Mouse (Mus musculus): ENCODE measurements around the gene Gtpbp2.

Gene Gtpbp2

DNA sequence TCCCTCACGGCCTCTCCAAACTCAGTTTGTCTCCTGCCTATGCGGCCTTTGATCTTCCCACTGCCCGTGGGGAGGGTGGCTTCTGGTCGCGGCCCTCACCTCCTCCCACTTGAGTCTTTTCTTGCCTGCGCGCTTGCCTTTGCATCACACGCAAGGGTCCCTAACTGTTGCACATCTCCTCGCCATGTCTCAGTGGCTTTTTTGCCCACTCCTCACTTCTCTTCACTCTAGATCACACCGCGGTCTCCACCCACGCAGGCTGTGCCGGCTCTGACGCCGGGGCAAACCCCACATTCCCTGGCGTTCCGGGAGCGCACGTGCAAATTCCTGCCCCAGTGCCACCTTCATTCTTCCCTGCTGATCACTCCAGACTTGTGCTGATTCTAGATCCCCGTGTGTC is 42.2 kb downstream of the Gtpbp2 start:
- no peak for DNase-seq (ENCODE audit: low read depth)

DNA sequence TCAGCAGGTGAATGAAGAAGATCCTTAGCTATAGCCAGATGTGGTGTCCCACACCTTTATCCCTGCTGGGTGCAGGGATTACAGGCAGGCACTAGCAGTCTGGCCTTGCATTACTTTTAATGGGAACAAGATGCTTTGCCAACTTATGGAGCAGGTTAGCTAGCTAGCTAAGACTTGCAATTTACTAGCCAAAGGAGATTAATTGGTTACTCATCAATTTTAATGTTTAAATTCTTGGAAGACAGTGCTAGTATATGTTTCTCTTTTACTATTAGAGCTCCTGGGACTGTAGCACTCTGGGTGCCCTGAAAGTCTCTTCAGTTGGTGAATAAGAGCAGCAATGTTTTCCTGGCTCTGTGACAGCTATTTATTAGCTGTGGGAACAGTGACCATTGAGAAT is 45.8 kb downstream of the Gtpbp2 start:
- no peak for DNase-seq (ENCODE audit: low read depth)

DNA sequence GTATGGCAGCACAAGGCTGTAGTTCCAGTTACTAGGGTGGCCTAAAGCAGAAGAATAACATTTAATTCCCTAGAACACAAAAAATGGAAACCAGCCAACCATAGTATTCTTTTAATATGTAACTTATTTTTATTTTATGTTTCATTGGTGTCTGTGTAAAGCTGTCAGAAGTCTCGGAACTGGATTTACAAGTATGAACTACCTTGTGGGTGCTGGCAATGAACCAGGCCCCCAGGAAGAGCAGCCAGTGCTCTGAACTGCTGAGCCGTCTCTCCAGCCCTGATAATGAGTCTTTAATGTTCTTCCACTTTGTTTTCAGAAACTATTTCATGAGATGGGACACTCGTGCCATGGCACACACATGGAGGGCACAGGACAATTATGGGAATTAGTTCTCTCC is 49.7 kb downstream of the Gtpbp2 start:
- DNase-seq (ENCODE audit: low read depth) = no peak

Data from fibroblast of lung, adult 2 months (primary cell).